Mouse (Mus musculus) left cerebral cortex, postnatal 4 days (tissue): ENCODE results near the gene Col11a2. TPM values are rescaled to one million over a fixed set of nuclear protein-coding genes. Genes with fewer than 3 reads are reported as not detected.
"Not testable (repeated sequence)": the region's sequence is repeated elsewhere in the genome, so short reads cannot be mapped to it uniquely, and the experiment has no call there.

ENCODE experiments used
- DNase-seq: peaks from one replicate; pipeline ENCODE4 v3.0.0-alpha.2; 2022
- intact Hi-C: fragments of 180-260 bp; cut with DNase I; formaldehyde crosslinking; loops from one replicate; pipeline ENCODE4 v1.15.1; 2025
- total RNA-seq, 2 experiments: library from RNA; stranded (reverse); gene quantifications; 2 replicates each; pipeline ENCODE4 v1.2.3; 2021

The Col11a2 gene
- 1 to 10 TPM; 6.8 to 9.8 TPM for total RNA-seq

DNA sequence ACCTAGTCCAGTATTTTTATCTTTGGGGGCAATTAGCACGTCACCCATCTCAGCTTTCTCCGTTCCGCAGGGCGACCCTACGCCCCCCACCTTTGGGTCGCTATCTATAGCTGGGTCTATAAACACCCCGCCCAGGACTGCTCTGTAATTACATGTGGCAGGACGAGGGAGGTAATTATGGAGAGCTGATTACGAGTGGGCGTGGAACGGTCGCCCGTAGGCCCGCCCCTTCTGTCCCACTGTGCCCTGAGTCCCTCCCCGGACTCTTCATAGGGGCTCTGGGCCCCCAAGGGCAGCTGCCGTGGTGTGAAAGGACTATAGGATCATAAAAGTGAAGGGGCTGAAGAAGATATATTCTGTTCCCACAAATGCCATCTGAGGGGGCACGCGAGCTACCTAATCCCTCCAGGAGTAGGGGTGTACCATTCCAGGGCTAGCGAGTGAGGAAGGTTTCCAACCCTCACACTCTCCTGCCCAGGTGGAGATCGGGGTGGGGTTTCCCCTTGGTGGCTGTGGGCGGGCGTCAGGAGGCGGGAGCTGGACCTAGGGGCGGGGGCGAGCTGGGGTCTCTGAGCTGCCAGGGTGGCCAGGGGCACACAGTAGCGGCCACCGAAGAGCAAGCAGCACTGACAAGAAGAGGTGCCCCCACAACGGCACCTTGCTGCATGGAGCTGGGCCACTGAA, at the start of gene Col11a2:
Gene Col11a2 (plus strand): TSS at position 560 of the 684 bp plus-strand sequence.
- no peak for DNase-seq
- intact Hi-C loops, result loop anchor here (5.0 kb wide), 1 partner anchor 78 kb away; the partner anchor contains the start of gene H2-DMa

DNA sequence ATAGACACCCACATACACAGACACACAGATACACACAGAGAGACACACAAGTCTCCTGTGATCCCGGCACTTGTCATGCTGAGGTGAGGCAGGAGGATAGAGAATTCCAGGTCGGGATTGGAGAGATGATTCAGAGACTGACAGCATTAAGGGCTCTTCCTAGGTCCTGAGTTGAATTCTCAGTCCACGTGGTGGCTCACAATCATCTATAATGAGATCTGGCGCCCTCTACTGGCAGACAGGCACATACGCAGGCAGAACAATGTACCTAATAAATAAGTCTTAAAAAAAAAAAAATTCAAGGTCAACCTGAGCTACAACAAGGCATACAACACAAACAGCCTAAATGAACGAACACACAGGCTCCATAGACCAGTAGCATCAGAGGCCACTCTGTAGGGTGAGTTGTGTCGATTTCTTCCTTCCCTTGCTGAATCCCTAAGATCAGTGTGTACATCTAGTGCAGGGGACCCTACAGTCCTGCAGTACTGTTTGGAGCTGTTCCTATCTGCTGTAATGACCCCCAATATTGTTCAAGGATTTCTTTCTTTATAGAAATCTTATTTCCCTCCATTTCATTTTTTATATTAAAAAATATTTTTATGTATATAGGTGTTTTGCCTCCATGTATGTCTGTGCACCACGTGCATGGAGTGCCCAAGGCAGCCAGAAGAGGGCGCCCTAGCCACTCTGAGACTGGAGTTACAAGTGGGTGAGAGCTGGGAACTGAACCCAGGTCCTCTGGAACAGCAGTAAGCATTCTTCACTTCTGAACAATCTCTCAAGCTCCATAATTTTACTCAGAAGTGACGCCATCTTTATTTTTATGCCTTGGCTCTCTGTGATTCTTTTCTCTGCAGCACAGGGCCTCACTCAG, 47.2 kb upstream of the Col11a2 start:
- intact Hi-C loops, result no loop called here
- DNase-seq, result peak; percentile 59

DNA sequence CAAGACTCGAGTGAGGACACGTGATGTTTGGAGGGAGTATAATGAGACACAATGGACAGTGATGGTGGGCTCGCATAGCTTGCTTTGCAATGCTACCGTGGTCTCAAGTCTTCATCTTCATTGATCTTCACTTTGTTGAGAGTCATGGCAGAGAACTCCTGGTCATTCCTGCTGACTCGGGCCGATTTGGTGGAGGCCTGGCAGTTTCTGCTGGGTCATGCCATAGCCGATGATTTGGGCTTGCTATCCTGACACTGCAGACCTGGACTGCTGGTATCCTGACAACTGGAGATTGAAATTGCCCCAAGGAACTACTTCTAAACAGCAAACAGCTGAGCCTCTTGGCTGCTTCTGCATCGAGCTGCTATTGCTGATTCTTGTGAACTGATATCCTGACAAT, 44.3 kb upstream of the Col11a2 start:
- no peak for DNase-seq
- intact Hi-C loops, result loop anchor here (2.0 to 5.0 kb wide), 2 partner anchors 1272 to 1297 kb away; no protein-coding TSS in a partner anchor

DNA sequence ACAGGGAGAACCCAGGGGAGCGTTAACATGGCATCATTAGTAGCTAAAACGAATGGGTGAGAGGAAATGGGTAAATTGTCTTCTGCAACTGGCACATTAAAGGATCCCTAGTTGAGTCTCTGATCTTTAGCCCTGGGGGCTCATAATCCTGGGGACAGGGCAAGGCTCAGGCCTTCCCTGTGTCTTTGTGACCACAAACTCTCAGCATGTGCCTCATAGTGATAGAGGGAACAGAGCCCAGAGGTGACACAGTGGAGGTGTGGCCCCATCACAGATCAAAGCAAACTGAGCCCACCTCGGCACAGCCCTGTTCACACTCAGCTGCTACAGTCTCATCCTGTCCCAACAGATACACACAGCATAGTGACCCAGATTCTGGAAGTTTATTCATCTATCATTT, 43.6 kb upstream of the Col11a2 start:
- no peak for DNase-seq
- intact Hi-C loops, result loop anchor here (2.0 to 5.0 kb wide), 2 partner anchors 1271 to 1297 kb away; no protein-coding TSS in a partner anchor

DNA sequence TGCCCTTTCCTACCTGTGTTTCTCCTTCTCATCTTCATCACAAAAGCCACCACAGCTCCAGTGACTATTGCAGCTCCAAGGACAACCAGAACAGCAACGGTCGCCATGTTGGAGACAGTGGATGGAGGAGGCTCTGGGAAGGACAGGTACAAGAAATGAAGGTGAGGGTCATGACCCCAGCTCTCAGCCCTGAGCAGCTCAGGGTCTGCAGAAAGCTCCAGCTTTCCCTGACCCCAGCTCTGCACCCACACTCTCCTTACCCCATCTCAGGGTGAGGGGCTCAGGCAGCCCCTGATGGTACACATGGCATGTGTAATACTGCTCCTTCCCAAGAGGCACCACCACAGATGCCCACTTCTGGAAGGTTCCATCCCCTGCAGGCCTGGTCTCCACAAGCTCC, 42.2 kb upstream of the Col11a2 start:
- not testable (repeated sequence) for DNase-seq
- intact Hi-C loops, result loop anchor here (5.0 kb wide), 1 partner anchor 1295 kb away; no protein-coding TSS in a partner anchor

DNA sequence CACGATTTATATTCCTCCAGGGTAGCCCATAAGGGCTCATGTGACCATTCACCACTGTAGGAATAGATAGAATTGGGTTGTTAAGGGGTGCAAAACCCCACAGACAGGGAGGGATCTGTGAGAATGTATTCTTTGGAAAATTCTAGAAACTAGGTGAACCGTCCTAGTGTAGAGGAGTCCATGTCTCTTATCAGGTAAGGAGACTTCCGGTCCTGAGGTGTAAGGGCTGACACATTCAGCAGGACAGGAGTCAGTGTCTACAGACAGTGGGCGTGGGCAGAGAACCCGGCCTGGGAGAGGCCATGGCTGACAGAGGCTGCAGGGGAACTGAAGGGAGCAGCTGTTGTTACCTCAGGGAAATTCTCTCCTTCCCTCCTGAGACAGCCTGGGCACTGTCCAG, 40.5 kb upstream of the Col11a2 start:
- intact Hi-C loops, result loop anchor here (5.0 kb wide), 1 partner anchor 1294 kb away; no protein-coding TSS in a partner anchor
- DNase-seq, result not testable (repeated sequence)

DNA sequence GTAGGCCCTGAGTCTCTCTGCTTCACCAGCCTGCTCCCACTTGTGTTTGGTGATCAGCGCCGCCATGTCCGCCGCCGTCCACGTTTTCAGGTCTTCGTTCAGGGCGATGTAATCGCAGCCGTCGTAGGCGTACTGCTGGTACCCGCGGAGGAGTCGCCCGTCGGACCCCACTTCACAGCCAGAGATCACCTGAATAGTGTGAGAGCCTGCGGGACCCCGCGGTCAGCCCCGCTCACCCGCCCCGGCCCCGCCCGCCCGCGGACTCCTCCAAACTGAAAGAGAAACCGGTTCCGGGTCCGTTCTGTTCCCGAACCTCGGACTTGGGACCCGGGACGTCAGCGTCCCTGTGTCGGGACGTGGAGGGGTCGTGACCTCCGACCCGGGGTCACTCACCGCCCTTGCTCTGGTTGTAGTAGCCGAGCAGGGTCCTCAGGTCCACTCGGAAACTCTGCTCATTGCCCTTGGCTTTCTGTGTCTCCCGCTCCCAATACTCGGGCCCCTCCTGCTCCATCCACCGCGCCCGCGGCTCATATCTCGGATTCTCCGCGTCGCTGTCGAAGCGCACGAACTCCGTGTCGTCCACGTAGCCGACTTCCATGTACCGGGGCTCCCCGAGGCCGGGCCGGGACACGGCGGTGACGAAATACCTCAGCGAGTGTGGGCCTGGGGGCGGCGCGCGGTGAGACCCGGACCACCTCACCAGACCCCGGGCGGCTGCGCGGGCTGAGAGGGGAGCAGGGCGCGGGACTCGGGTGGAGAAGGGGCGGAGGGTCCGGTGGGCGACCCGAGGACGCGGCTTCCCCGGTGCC, 39.7 kb upstream of the Col11a2 start:
- DNase-seq, result no peak
- intact Hi-C loops, result loop anchor here (5.0 kb wide), 1 partner anchor 1293 kb away; no protein-coding TSS in a partner anchor

DNA sequence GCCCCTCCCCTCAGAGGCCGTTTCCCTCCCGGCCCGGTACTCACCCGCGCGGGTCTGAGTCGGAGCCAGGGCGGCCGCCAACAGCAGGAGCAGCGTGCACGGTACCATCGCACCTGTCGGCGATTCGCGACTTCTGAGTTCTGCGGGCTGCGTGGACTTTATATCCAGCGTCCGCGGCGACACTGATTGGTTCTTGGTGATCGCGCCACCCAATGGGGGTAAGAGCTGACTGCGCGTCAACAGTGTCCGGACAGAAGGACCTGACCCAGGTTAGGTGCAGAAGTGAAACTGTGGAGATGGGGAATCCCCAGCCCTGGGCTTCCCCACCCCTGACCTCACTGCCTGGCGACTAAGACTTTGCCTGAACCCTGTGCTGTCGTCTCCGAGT, 39.1 kb upstream of the Col11a2 start, which contains the start of gene H2-K1:
Gene H2-K1 (minus strand): TSS at position 198 of the 388 bp plus-strand sequence.
- peak; percentile 60 for DNase-seq
- intact Hi-C loops, result no loop called here

DNA sequence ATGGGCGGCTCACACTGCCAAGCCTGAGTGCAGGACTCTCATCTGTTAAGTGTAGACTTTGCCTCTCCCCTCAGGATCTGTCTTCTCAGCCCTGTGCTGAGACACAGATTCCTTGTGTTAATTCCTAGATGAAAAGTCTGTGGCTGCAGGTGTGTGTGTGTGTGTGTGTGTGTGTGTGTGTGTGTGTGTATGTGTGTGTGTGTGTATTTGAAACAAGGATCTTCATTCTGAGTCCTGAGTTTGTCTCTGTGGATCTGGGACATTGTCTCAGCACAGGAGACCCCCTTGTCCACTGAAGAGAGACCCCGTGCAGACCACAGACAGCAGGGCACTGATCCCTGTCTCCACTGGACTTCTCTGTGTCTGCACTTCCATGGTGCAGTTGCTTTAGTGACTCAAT, 38.4 kb upstream of the Col11a2 start:
- DNase-seq, intact Hi-C loops: not testable (repeated sequence)

DNA sequence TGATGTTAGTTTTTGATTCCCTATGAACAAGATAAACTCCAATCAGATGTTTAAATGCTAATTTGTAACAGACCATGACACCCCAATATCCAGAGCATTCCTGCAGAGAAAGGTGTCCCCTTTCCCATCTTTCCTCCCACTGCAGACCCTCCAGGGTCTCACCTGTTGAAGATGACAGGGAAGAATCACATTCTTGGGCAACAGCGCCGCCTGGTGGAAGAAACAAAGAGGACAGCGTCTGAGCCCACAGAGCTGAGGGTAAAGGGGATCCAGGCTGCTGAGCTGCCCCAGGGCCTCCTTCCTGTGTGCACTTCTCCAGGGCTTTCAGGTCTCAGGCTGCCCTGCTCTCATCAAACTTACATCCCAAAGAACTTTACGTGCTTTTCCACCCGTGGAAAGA, 35.8 kb upstream of the Col11a2 start:
- intact Hi-C loops, result no loop called here
- DNase-seq, result peak; percentile 47

DNA sequence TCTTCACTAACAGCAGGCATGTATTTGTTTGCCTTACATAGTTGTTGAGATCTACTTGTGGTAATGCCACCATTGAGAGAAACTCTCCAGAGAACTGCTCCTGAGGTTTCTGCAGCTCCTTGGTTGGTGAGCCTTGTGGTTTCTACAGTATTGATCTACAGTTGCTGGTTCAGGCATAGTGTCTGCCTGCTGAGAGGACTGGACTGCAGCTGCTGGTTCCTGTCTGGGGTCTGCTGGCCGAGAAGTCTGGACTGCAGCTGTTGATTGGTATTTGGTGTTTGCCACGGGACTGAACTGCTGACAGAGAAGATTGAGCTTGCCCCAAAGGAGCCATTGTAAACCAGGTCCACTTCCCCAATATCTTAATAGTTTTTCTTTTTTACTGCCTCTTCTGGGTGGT, 32.7 kb upstream of the Col11a2 start:
- no peak for DNase-seq
- intact Hi-C loops, result no loop called here

DNA sequence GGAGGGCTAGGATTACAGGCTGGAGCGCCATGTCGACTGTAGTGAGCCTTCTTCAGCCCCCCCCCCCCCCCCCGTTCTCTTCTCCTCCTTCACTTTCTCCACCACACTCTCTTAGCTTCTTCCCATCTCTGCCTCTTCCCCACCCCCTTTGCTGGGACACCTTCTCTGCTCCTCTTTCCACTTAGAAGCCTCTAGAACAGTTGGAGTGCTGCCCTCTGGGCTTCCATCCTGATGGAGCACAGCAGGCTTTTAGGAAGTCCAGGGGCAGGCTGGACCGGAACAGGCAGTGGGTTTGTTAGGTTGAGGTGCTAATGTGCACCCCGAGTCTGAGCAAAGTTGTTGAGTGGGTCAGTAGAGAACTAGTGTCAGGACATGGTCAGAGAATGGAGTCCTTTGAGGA, 29.1 kb upstream of the Col11a2 start:
- intact Hi-C loops, result no loop called here
- DNase-seq, result no peak

DNA sequence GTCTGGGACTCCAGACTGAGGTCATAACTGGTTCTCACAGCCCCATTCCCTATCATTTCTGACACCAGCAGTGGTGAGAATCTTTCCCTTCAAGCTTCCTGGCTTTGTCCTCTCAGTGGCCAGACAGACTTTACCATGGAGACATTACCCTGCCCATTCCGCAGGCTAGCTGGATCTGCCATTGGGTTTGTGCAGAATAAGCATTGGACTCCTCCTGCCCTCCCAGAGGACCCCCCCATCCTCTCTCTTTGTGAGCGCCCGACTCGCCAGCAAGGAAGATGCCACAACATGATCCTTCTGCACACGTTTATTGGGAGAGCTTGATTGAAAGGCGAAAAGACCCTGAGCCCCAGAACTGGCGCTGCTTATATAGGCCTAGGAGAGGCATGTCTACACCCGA, 25.8 kb upstream of the Col11a2 start:
- intact Hi-C loops, result no loop called here
- DNase-seq, result no peak

DNA sequence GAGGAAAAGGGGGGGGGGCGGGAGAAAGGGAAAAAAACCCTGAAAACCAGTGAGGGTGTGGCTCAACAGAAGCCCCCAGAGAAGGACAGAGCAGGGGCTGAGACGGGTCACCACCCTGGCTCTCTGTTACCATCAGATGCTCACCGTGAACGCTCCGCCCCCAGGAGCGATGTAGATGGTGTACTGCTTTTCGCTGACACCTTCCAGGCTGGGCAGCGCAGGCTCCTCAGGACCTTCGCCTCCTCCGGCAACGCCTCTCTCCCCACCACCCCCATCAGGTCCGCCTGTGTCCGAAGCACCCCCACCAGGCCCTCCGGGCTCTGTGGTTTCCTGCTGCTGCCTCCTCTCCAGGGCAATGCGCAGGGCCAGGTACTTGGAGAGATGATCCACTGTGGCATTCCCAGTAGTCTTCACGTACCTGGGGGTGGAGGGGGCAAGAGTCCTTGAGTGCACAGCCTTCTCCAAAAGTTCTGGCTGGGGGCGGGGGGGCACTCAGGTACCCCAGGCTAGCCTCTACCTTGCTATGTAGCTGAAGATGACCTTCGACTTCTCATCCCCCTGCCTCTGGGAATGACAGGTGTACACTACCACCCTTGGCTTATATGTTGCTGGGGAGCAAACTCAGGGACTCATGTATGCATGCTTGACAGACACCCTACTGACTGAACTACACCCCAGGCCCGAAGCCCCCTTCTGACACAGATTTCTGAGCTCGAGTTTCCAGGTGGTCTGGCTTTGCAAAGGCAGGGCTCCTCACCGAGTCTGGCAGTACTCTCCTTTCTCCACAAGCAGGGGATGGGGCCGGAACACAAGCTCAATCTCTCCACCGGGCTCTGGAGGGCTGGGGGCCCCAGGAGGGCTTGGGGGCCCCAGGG, 17.5 kb upstream of the Col11a2 start:
- DNase-seq, result no peak
- intact Hi-C loops, result loop anchor here (5.0 kb wide), 1 partner anchor 64 kb away; the partner anchor contains the start of genes Rps18 and Vps52

DNA sequence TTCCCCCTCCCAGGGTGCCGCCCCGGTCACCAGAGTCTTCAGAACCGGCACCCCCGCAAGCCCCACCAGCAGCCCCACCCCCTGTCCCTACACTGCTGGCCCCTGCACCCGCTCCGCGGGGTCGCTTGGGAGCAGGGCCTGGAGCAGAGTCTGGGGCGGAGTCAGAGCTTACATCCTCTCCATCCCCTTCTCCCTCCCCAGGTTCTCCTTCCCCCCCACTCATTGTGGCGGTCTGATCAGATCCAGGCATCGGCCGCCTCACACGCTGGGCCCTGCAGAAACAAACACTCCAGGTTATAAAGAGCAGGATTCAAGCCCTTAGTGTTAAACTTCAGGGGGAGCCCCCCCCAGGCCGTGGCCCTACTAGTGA, 16.8 kb upstream of the Col11a2 start:
- intact Hi-C loops, result loop anchor here (5.0 kb wide), 1 partner anchor 65 kb away; the partner anchor contains the start of genes Rps18 and Vps52
- no peak for DNase-seq

DNA sequence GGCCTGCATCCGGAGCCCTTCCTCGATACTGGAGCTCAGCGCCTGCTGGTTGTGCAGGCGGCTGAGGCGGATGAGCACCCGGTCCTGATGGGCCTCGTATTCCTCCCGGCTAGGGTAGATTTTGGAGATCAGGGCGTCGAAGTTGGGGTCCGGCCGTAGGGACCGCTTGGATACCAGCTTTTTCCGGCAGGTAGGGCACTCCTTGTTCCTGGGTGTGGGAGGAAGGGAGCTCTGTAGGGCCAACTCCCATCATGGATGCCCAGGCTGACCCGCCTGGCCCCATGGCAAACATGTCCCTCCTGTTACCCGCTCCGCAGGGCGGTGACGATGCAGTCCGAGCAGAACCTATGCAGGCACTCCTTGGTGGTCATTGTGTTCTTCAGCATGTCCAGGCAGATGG, 16.2 kb upstream of the Col11a2 start:
- intact Hi-C loops, result loop anchor here (5.0 kb wide), 1 partner anchor 66 kb away; the partner anchor contains the start of genes Rps18 and Vps52
- no peak for DNase-seq

DNA sequence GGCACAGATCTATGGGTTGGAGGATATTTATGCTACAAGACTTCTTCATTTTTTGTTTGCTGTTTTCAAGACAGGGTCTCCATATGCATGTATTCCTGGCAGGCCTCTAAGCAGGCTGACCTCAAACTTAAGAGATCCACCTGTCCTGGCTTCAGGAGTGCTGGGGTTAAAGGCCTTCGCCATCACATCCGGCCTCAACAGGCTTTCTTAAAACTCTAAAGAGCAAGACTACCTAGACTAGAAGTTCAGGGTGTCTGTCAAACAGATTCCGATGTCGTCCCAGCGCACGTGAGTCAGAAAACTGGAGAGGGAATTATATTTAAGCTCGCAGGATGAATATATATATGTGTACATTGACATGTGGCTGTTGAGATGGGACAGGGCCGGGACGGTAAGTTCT, 15.6 kb upstream of the Col11a2 start:
- intact Hi-C loops, result loop anchor here (5.0 kb wide), 1 partner anchor 66 kb away; the partner anchor contains the start of genes Rps18 and Vps52
- no peak for DNase-seq

DNA sequence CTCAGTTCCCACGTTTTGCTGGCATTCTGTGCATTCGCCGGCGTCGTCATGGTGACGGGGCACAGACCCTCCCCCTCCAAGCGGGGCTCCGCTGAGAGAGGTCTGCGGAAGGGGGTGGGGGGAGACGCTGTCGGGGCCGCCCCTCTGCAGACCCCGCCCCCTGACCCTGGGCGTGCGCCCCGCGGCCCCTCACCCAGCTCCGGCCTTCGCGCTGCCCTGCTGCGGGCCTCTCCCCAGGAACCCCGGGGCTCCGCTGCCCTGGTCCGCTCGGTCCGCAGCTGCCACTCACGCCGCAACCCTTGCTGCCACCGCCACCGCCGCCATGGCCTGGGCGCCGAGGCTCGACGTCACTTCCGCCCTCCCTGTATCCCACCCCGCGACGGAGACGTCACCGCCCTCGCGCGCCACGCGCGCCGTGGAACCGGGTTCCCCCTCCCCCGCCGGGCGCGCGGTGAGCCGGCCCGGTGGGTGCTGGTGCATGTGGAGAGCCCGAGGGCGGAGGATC, 14.9 kb upstream of the Col11a2 start, which contains the start of gene Ring1:
Gene Ring1 (minus strand): TSS at position 364 of the 505 bp plus-strand sequence.
- intact Hi-C loops, result loop anchor here (5.0 kb wide), 1 partner anchor 67 kb away; the partner anchor contains the start of genes Rps18 and Vps52
- DNase-seq, result peak; percentile 92
